Mouse (Mus musculus) R1 (cell line): ENCODE measurements around the gene Kcnk18.

Source experiments
- DNase-seq: peaks from one replicate; pipeline ENCODE4 v3.0.0-alpha.2; 2018; ENCODE audit warnings: low read depth, low spot score

The Kcnk18 gene

GRCm38 (mm10) chr19:59228376-59228775 is 9.4 kb downstream of the Kcnk18 start:
- DNase-seq = no peak

- no peak for DNase-seq
Measured at GRCm38 (mm10) chr19:59232786-59233185, 13.8 kb downstream of the Kcnk18 start.

GRCm38 (mm10) chr19:59235001-59235400 is 16.0 kb downstream of the Kcnk18 start:
- DNase-seq = no peak

GRCm38 (mm10) chr19:59236046-59236445 is 17.0 kb downstream of the Kcnk18 start:
- DNase-seq = no peak

GRCm38 (mm10) chr19:59238630-59239029 is 19.6 kb downstream of the Kcnk18 start:
- DNase-seq = no peak

- peak; percentile 80 for DNase-seq
Measured at GRCm38 (mm10) chr19:59239124-59239817, 20.3 kb downstream of the Kcnk18 start.

- no peak for DNase-seq
Measured at GRCm38 (mm10) chr19:59241987-59242386, 23.0 kb downstream of the Kcnk18 start.

- no peak for DNase-seq
Measured at GRCm38 (mm10) chr19:59243057-59243456, 24.0 kb downstream of the Kcnk18 start.

- DNase-seq = no peak
Measured at GRCm38 (mm10) chr19:59248144-59248543, 29.1 kb downstream of the Kcnk18 start.

- DNase-seq = no peak
Measured at GRCm38 (mm10) chr19:59248553-59249286, 29.7 kb downstream of the Kcnk18 start.

GRCm38 (mm10) chr19:59252651-59253050 is 33.6 kb downstream of the Kcnk18 start:
- DNase-seq = no peak

- DNase-seq = no peak
Measured at GRCm38 (mm10) chr19:59259633-59260032, 40.6 kb downstream of the Kcnk18 start.

- DNase-seq = peak; percentile 39
Measured at GRCm38 (mm10) chr19:59260718-59261442, 41.9 kb downstream of the Kcnk18 start, which contains the start of gene Slc18a2. Gene Slc18a2, plus strand, starts transcription at chr19:59260896.

GRCm38 (mm10) chr19:59261604-59262003 is 42.6 kb downstream of the Kcnk18 start:
- DNase-seq = no peak

GRCm38 (mm10) chr19:59263171-59263570 is 44.2 kb downstream of the Kcnk18 start:
- DNase-seq = no peak

- no peak for DNase-seq
Measured at GRCm38 (mm10) chr19:59264838-59265532, 46.0 kb downstream of the Kcnk18 start.

- DNase-seq = no peak
Measured at GRCm38 (mm10) chr19:59265907-59266306, 46.9 kb downstream of the Kcnk18 start.

- no peak for DNase-seq
Measured at GRCm38 (mm10) chr19:59267417-59267963, 48.5 kb downstream of the Kcnk18 start.

- DNase-seq = no peak
Measured at GRCm38 (mm10) chr19:59273190-59273589, 54.2 kb downstream of the Kcnk18 start.

GRCm38 (mm10) chr19:59276354-59276753 is 57.3 kb downstream of the Kcnk18 start:
- DNase-seq = no peak

- DNase-seq = no peak
Measured at GRCm38 (mm10) chr19:59280841-59281240, 61.8 kb downstream of the Kcnk18 start.
